Mouse (Mus musculus): ENCODE results near the gene 4930444G20Rik. TPM values are rescaled to one million over a fixed set of nuclear protein-coding genes. Genes with fewer than 3 reads are reported as not detected.
"Not testable (repeated sequence)": the region's sequence is repeated elsewhere in the genome, so short reads cannot be mapped to it uniquely, and the experiment has no call there.

4930444G20Rik gene
- total RNA-seq (2014; rRNA removed; ENCODE audit: low replicate concordance) = not detected in 2 replicates
- not detected in 2 replicates for polyA plus RNA-seq (2015; fragmentation: Nextera tagmentation; extraction: Ambion mirVana)

DNA sequence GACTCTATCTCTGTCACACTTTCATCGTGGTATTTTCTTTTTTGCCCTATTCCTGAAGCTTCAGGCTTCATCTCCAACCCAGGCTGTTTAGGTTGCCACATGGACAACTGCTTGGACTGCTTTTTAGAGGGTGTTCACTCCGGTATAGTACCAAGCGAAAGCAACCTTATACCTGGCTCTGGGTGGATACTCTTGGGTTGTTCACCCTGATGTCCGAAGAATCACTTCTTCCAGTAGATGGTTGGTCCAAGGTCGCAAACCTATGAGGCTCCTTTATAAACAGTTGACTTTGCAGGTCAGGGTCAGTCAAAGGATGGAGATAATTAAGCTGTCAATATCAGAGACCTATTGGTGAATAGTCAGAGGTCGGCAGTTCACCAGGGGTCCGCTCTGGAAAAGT, at the start of gene 4930444G20Rik:
Gene 4930444G20Rik, minus strand, starts transcription at position 101 of the 400 bp plus-strand sequence.
- not testable (repeated sequence) for H3K27me3 ChIP-seq (ENCODE audit: control insufficient read depth, insufficient read depth, low read length); H3K4me2 ChIP-seq (ENCODE audit: low read depth, low read length); ATAC-seq (ENCODE audit: insufficient read depth, low read depth); DNase-seq (ENCODE audit: low spot score); H3K9me3 ChIP-seq (replicated peaks; ENCODE audit: control insufficient read depth, low read length); H3K27ac ChIP-seq (ENCODE audit: low read depth); H3K4me1 ChIP-seq (ENCODE audit: control insufficient read depth, insufficient read depth); H3K9ac ChIP-seq (replicated peaks; ENCODE audit: low read depth, low read length); H3K36me3 ChIP-seq (replicated peaks; ENCODE audit: control insufficient read depth, insufficient read depth, low read length); H3K4me3 ChIP-seq (ENCODE audit: low read depth, low read length)
- WGBS = 82% methylated on average over 7 of the region's 7 CpGs

DNA sequence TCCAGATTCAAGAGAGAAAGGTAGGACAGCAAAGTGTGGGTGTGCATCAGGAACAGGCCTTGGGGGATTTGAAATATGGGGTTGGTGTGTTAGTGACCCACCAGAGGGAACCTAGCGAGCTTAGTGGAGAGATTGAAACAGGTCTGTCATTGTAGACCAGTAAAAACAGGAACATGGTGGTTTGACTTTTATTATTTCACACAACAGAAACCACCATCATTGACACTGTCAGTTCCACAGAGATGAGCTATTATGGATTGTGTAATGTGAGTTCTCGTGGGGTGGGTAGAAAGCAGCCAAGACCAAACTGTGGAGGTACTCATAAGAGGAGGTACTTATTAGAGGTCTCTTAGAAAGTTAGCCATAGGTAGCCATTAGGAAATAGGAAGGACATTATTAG, 6.7 kb upstream of the 4930444G20Rik start:
- no peaks in the 10 kb centered on the region for H3K36me3 ChIP-seq (replicated peaks; ENCODE audit: control insufficient read depth, insufficient read depth, low read length)
- H3K27ac ChIP-seq (ENCODE audit: low read depth) = no peak overlapping the region
- H3K9ac ChIP-seq (replicated peaks; ENCODE audit: low read depth, low read length) = no peak overlapping the region
- H3K4me2 ChIP-seq (ENCODE audit: low read depth, low read length) = no peak overlapping the region
- H3K9me3 ChIP-seq (replicated peaks; ENCODE audit: control insufficient read depth, low read length) = no peaks in the 10 kb centered on the region
- 78% methylated on average over 2 of the region's 2 CpGs for WGBS
- no peak overlapping the region for H3K4me3 ChIP-seq (ENCODE audit: low read depth, low read length)
- H3K4me1 ChIP-seq (ENCODE audit: control insufficient read depth, insufficient read depth) = no peaks in the 10 kb centered on the region
- DNase-seq (ENCODE audit: low spot score) (no peak), ATAC-seq (ENCODE audit: insufficient read depth, low read depth) (no peak)
- TF ChIP-seq CTCF (IDR thresholded peaks at IDR 0.05; ENCODE audit: low read depth) = no peak
- no peak for TF ChIP-seq EP300 (IDR thresholded peaks at IDR 0.05; ENCODE audit: low read depth)
- H3K27me3 ChIP-seq (ENCODE audit: control insufficient read depth, insufficient read depth, low read length) = no peaks in the 10 kb centered on the region

DNA sequence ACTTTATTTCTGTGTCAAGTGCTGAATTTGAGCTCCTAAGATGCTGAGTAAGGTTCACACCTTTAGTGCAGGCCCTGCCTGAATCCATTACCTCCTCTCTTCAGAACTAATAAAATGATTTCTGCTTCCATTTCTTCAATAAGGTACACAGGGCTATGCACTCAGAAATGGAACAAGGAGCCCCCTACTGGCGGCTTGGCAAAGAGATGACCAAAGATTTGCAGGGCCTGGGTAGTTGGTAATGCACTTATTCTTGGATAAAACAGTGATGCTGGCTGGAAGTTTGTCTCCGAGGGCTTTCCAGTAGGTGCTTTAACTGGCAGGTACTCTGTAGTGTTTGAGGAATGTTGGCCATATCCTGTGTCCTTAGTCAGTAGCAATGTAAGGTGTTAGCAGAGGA, 4.9 kb upstream of the 4930444G20Rik start:
- ATAC-seq (ENCODE audit: insufficient read depth, low read depth) (no peak), DNase-seq (ENCODE audit: low spot score) (no peak)
- no peak overlapping the region for H3K9ac ChIP-seq (replicated peaks; ENCODE audit: low read depth, low read length)
- H3K36me3 ChIP-seq (replicated peaks; ENCODE audit: control insufficient read depth, insufficient read depth, low read length) = no peaks in the 10 kb centered on the region
- H3K27me3 ChIP-seq (ENCODE audit: control insufficient read depth, insufficient read depth, low read length) = no peaks in the 10 kb centered on the region
- no peak overlapping the region for H3K27ac ChIP-seq (ENCODE audit: low read depth)
- no peak overlapping the region for H3K4me3 ChIP-seq (ENCODE audit: low read depth, low read length)
- 49% methylated on average over 2 of the region's 2 CpGs for WGBS
- H3K4me1 ChIP-seq (ENCODE audit: control insufficient read depth, insufficient read depth) = no peaks in the 10 kb centered on the region
- H3K9me3 ChIP-seq (replicated peaks; ENCODE audit: control insufficient read depth, low read length) = no peaks in the 10 kb centered on the region
- H3K4me2 ChIP-seq (ENCODE audit: low read depth, low read length) = no peak overlapping the region
- TF ChIP-seq EP300 (IDR thresholded peaks at IDR 0.05; ENCODE audit: low read depth) (no peak), CTCF (IDR thresholded peaks at IDR 0.05; ENCODE audit: low read depth) (no peak)

DNA sequence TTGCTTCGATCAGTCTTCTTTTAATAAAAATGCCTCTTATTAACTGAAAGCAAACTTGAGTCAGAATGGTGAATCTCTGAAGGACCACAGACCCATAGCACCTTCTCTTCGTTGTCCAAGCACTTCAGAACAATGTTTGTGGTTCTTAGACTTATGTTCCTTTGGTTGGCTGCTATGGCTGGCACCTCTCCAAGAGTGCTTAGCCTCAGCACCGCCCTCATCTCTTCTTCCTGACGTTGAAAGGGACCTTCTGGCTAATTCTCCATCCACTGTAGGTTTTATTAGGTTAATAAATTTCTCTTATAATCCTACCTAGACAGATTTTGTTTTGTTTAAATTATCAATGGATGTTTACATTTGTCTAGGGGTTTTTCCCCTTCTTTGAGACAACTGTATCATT, 2.7 kb upstream of the 4930444G20Rik start:
- H3K27ac ChIP-seq (ENCODE audit: low read depth) = no peak overlapping the region
- 42% methylated on average over 4 of the region's 4 CpGs for WGBS
- no peak overlapping the region for H3K9ac ChIP-seq (replicated peaks; ENCODE audit: low read depth, low read length)
- ATAC-seq (ENCODE audit: insufficient read depth, low read depth) (no peak), DNase-seq (ENCODE audit: low spot score) (no peak)
- no peaks in the 10 kb centered on the region for H3K4me1 ChIP-seq (ENCODE audit: control insufficient read depth, insufficient read depth)
- no peaks in the 10 kb centered on the region; the same call in 1 of the 2 replicates for H3K9me3 ChIP-seq (replicated peaks; ENCODE audit: control insufficient read depth, low read length)
- no peaks in the 10 kb centered on the region for H3K27me3 ChIP-seq (ENCODE audit: control insufficient read depth, insufficient read depth, low read length)
- no peak overlapping the region for H3K4me2 ChIP-seq (ENCODE audit: low read depth, low read length)
- no peak overlapping the region for H3K4me3 ChIP-seq (ENCODE audit: low read depth, low read length)
- no peaks in the 10 kb centered on the region for H3K36me3 ChIP-seq (replicated peaks; ENCODE audit: control insufficient read depth, insufficient read depth, low read length)
- no peak for TF ChIP-seq EP300 (IDR thresholded peaks at IDR 0.05; ENCODE audit: low read depth)
- no peak for TF ChIP-seq CTCF (IDR thresholded peaks at IDR 0.05; ENCODE audit: low read depth)

DNA sequence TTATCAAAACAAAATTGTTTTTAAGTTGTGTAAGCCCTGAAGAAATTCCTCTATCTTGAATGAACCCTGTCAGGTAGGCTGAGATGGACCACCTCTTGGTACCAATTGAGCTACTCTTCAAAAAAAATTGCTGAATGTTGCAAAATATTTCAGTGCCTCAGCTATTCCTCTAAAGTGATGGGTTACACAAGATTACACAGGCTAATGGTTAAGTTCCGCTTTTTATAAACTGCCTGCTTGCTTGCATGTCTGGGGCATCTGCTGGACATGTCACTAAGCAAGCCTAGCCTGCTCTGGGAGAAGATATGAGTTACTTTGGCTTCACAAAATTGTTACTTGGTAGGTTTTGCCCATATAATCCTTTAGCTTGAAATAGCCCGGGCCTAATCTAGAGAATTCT, 2.3 kb upstream of the 4930444G20Rik start:
- TF ChIP-seq EP300 (IDR thresholded peaks at IDR 0.05; ENCODE audit: low read depth) (no peak), CTCF (IDR thresholded peaks at IDR 0.05; ENCODE audit: low read depth) (no peak)

DNA sequence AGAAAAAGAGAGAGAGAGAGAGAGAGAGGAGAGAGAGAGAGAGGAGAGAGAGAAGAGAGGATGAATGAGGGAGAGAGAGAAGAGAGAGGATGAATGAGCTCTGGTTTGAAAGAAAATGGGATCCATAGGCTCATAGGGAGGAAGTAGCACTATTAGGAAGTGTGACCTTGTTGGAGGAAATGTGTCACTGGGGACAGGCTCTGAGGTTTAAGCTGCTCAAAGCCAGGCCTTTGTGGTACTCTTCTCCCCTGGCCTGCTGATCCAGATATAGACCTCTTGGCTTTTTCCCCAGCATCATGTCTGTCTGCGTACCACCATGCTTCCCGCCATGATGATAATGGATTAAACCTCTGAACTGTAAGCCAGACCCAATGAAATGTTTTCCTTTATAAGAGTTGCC, 8.5 kb downstream of the 4930444G20Rik start:
- Histone ChIP-seq H3K9me3 (replicated peaks; ENCODE audit: control insufficient read depth, low read length) (no peaks in the 10 kb centered on the region), H3K4me2 (ENCODE audit: low read depth, low read length) (no peak overlapping the region), H3K36me3 (replicated peaks; ENCODE audit: control insufficient read depth, insufficient read depth, low read length) (no peaks in the 10 kb centered on the region), H3K9ac (replicated peaks; ENCODE audit: low read depth, low read length) (no peak overlapping the region), H3K4me1 (ENCODE audit: control insufficient read depth, insufficient read depth) (peaks cover 5% of the 10 kb centered on the region), H3K27me3 (ENCODE audit: control insufficient read depth, insufficient read depth, low read length) (no peaks in the 10 kb centered on the region), H3K27ac (ENCODE audit: low read depth) (no peak overlapping the region), H3K4me3 (ENCODE audit: low read depth, low read length) (no peak overlapping the region)
- ATAC-seq (ENCODE audit: insufficient read depth, low read depth) (no peak), DNase-seq (ENCODE audit: low spot score) (no peak)
- WGBS = 86% methylated on average over 2 of the region's 2 CpGs
- TF ChIP-seq CTCF (IDR thresholded peaks at IDR 0.05; ENCODE audit: low read depth) = no peak
- TF ChIP-seq EP300 (IDR thresholded peaks at IDR 0.05; ENCODE audit: low read depth) = no peak

More for the DNA sequence above, 2.3 kb upstream of the 4930444G20Rik start:
- Histone ChIP-seq H3K27ac (ENCODE audit: low read depth) (no peak overlapping the region), H3K4me2 (ENCODE audit: low read depth, low read length) (no peak overlapping the region), H3K4me3 (ENCODE audit: low read depth, low read length) (no peak overlapping the region), H3K4me1 (ENCODE audit: control insufficient read depth, insufficient read depth) (no peaks in the 10 kb centered on the region), H3K27me3 (ENCODE audit: control insufficient read depth, insufficient read depth, low read length) (no peaks in the 10 kb centered on the region), H3K36me3 (replicated peaks; ENCODE audit: control insufficient read depth, insufficient read depth, low read length) (no peaks in the 10 kb centered on the region), H3K9ac (replicated peaks; ENCODE audit: low read depth, low read length) (no peak overlapping the region), H3K9me3 (replicated peaks; ENCODE audit: control insufficient read depth, low read length) (no peaks in the 10 kb centered on the region; the same call in 1 of the 2 replicates)
- no peak for DNase-seq (ENCODE audit: low spot score)
- ATAC-seq (ENCODE audit: insufficient read depth, low read depth) = no peak
- 72% methylated on average over 2 of the region's 2 CpGs for WGBS
